Mouse (Mus musculus): ENCODE data around the gene Mospd2. TPM values are rescaled to one million over a fixed set of nuclear protein-coding genes. Genes with fewer than 3 reads are reported as not detected.

Gene Mospd2
- total and polyA plus RNA-seq, 2 experiments from 2014 or later: 8.8 to 20.9 TPM

GRCm38 (mm10) chrX:164886260-164886659, 93.9 kb downstream of the Mospd2 start:
- Histone ChIP-seq H3K27ac (ENCODE audit: low read depth, low read length) (no peak overlapping the region), H3K9me3 (ENCODE audit: low read length) (no peaks in the 10 kb centered on the region), H3K4me2 (ENCODE audit: low read depth) (no peak overlapping the region), H3K4me1 (ENCODE audit: insufficient read depth) (no peaks in the 10 kb centered on the region), H3K4me3 (ENCODE audit: low read depth, low read length) (no peak overlapping the region), H3K9ac (no peak overlapping the region), H3K36me3 (ENCODE audit: insufficient read depth) (no peaks in the 10 kb centered on the region), H3K27me3 (ENCODE audit: insufficient read depth, low read length) (no peaks in the 10 kb centered on the region)
- TF ChIP-seq CTCF (IDR thresholded peaks at IDR 0.05; ENCODE audit: low read depth): no peak
- DNase-seq: no peak
- 91% methylated on average over 1 of the region's 1 CpGs for WGBS
- no peak for ATAC-seq

Other genes starting within 250 kb of the Mospd2 start
- 3.5 and 3.6 TPM in 2 replicates for gene Fancb, start 217 bp upstream of the Mospd2 start, total RNA-seq (2014; rRNA removed)
- 1.6 and 1.7 TPM in 2 replicates for gene Fancb, start 217 bp upstream of the Mospd2 start, polyA plus RNA-seq (2015; fragmentation: Nextera tagmentation; extraction: Ambion mirVana)
- not detected in 2 replicates for gene Gm17604, start 24.5 kb upstream of the Mospd2 start, total RNA-seq (2014; rRNA removed)
- gene Gm17604, start 24.5 kb upstream of the Mospd2 start, polyA plus RNA-seq (2015; fragmentation: Nextera tagmentation; extraction: Ambion mirVana): not detected in 2 replicates